Mouse (Mus musculus) embryo, embryonic 10.5 days (tissue): ENCODE measurements around the gene Lmo2.
"Not testable (repeated sequence)": the region's sequence is repeated elsewhere in the genome, so short reads cannot be mapped to it uniquely, and the experiment has no call there.

Experiments used
- DNase-seq: peaks from one replicate; pipeline ENCODE4 v3.0.0-alpha.2; 2015; ENCODE audit warnings: low spot score

Gene Lmo2

DNA sequence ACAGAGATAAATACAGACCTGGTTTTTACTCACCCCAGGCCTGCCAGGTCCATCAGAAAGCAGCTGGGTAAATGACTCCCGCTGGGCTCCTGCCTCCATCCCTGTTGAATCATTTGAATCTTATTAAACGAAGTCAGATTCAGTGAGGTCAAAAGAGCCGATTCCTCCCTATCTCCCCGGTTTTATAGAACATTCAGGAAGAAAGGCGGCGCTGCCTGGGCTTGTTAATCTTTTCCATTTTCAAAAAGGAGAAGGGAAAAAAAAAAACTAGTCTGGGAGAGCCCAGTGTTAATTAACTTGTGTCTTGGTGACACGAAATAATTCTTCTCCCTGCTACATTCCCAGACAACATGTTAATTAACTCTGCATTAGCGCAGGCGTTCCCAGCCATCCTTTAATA is 19.9 kb downstream of the Lmo2 start:
- DNase-seq = no peak

GRCm38 (mm10) chr2:103982250-103982649 is 24.5 kb downstream of the Lmo2 start:
- DNase-seq = peak; percentile 90

DNA sequence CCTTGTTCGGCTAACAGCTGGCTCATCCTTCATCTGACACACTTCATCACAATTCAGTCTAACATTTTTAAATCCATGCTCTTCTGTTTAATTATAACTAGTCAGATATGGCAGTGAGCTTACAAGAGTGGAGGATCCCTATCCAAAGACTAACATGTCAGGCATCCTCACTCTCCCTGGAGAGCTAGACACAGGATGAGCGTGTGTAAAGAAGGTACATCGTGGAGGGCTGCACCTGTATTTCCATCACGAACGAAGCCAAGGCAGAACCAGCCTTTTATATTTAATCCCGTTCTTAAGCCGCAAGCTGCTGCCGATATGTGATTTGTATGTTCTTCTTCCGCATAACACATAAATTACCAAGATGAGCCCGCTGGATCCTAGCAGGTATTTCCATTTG is 25.4 kb downstream of the Lmo2 start:
- no peak for DNase-seq

DNA sequence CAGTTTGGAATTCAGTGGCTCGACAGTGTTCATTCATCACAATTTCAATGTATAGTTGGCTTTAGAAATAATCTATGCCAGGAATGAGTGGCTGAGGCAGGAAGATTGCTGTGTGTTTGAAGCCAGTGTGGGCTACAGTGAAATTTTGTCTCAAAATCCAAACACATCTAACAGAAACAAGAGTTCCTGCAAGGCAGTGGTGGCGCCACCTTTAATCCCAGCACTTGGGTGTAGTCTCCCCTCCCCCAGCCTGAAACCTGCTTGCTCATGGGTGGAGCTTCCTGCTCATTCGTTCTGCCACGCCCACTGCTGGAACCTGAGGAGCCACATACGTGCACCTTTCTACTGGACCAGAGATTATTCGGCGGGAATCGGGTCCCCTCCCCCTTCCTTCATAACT is 29.8 kb downstream of the Lmo2 start:
- not testable (repeated sequence) for DNase-seq

GRCm38 (mm10) chr2:103989724-103990123 is 31.9 kb downstream of the Lmo2 start:
- DNase-seq = no peak

DNA sequence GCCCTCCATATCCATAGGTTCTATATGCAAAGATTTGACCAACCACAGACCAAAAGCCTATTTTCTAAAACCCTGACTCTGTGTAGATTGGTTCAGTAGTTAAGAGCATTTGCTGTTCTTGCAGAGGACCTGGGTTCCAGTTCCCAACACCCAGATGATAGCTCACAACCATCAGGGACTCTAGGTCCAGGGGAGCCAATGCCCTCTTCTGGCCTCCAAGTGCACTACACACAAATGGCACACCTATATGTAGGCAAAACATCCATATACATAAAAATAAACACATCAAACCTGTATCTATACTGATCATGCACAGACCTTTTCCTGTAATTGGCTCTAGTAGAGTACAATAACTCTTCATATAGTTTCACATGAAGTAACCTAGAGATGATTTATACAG is 33.5 kb downstream of the Lmo2 start:
- no peak for DNase-seq

GRCm38 (mm10) chr2:103992162-103992561 is 34.4 kb downstream of the Lmo2 start:
- DNase-seq = no peak

- no peak for DNase-seq
These were observed 35.0 kb downstream of the Lmo2 start for GRCm38 (mm10) chr2:103992618-103993332.

- peak; percentile 57 for DNase-seq
These were observed 43.3 kb downstream of the Lmo2 start for GRCm38 (mm10) chr2:104001076-104001475.

DNA sequence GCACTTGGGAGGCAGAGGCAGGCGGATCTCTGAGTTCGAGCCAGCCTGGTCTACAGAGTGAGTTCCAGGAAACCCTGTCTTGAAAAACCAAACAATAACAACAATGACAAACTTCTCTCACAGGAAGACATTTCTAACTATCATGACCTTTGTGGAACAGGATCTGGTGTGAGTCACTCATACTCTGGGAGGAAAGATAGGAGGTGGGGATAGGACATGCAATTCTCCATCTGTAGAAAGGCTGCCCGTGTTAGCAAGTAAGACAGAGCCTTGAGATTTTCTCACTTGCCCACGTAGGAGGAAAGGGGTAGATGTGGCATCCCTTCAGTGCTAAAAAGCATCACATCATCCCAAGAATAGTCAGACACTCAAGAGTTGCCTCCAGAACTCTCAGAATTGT is 44.1 kb downstream of the Lmo2 start:
- DNase-seq = no peak

- peak; percentile 77 for DNase-seq
These were observed 45.1 kb downstream of the Lmo2 start for GRCm38 (mm10) chr2:104002711-104003413.

- DNase-seq = no peak
These were observed 50.2 kb downstream of the Lmo2 start for GRCm38 (mm10) chr2:104007793-104008519.

- DNase-seq = not testable (repeated sequence)
These were observed 51.1 kb downstream of the Lmo2 start for GRCm38 (mm10) chr2:104008853-104009252.

- no peak for DNase-seq
These were observed 65.3 kb downstream of the Lmo2 start for GRCm38 (mm10) chr2:104023096-104023495.

DNA sequence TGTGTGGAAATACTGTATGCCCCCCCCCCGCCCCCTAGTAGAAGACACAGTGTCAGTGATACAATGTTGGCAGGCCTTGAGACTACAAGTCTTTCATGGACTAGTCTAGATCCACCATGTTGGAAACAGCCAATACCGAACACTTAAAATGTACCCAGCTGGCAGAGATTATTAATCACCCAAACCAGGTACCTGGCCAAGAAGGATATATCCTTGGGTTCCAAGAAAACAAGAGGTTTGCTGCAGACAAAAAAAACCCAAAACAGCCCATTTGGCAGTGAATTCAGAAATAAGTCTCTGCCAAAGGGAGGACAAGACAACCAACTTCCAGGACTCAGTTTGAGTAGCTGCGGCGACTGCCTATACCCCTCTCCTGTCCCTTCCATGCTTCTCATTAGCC is 66.9 kb downstream of the Lmo2 start:
- no peak for DNase-seq

- peak; percentile 83 for DNase-seq
These were observed 69.8 kb downstream of the Lmo2 start, which contains the start of gene Fbxo3 for GRCm38 (mm10) chr2:104027458-104028138. Gene Fbxo3 (plus strand): TSS chr2:104027721.

DNA sequence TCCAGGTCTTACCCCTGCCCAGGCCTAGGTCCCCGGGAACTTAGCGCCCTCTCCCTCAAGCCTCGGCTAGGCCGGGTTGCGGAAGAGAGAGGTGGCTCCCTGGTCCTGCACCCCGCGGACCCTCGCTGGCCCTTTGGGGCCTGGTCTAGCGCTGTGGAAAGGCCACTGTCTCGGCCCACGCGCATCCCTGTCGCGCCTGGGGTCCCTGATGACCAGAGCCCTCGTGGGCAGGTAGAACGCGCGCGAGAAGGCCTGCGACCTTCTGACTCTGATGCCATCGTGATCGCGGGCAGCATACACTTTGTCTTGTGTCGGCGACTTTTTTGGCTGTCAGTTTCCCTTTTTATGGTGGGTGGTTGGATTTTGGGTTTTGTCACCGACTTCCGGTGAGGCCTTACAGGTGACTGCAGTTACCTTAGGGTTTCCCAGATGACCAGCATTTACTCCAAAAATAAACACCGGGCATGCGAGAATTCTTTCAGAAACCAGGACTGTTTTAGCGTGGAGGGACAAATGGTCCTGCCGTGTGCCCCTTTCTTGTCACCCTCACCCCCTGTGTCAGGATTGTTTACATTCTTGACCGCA is 70.4 kb downstream of the Lmo2 start, which contains the start of gene 4931422A03Rik:
Gene 4931422A03Rik, minus strand, starts transcription at position 223 of the 585 bp plus-strand sequence.
- peak; percentile 39 for DNase-seq

GRCm38 (mm10) chr2:104029074-104029473 is 71.3 kb downstream of the Lmo2 start:
- no peak for DNase-seq

GRCm38 (mm10) chr2:104030381-104030780 is 72.6 kb downstream of the Lmo2 start:
- no peak for DNase-seq
